Mouse (Mus musculus) heart, postnatal 0 days (tissue): Measurements from ENCODE around the gene Irx6.
A peak's percentile ranks its signal among the peaks of the same experiment; 100 is the strongest.

Experiments
- CTCF ChIP-seq: IDR thresholded peaks from 2 replicates; pipeline ENCODE4 v1.5.1; 2016; ENCODE audit warnings: antibody characterized with exemption, control low read depth, low read depth
- EP300 ChIP-seq: IDR thresholded peaks from 2 replicates; pipeline ENCODE4 v1.6.1; 2016; ENCODE audit warnings: antibody characterized with exemption, low read depth

DNA sequence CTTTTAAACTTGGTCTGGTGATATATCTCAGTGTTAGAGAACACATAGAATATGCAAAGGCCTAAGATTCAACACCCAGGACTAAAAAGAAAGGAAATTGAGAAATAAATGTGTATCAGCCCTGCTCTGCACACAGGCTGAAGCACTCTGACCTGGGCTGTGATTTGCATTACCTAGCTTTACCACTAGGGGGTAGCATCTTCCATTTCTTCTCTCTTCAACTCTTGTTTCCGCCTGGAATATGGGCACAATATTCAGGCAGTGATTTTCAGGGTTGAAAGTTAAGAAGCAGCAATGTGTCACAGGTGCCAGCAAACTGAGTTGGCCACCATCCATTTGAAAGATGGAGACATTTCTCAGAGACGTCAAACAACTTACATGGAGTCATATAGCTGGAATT lies 27.5 kb upstream of the Irx6 start:
- TF ChIP-seq CTCF = peak; percentile 55
- TF ChIP-seq EP300 = no peak
